Mouse (Mus musculus) adrenal gland, postnatal 14 days (tissue): ENCODE measurements around the gene Angptl6. TPM values are rescaled to one million over a fixed set of nuclear protein-coding genes. Genes with fewer than 3 reads are reported as not detected.
A peak's percentile ranks its signal among the peaks of the same experiment; 100 is the strongest.

Experiments
- DNase-seq: peaks from one replicate; pipeline ENCODE4 v3.0.0; 2021; ENCODE audit warnings: mixed read lengths
- long read RNA-seq, 2 experiments: library from polyadenylated mRNA; stranded (forward); transcript quantifications; one replicate each; pipeline ENCODE4 v2.0.0; 2021
- total RNA-seq: library from RNA; stranded (reverse); gene quantifications from 2 replicates; pipeline ENCODE4 v1.2.3, GENCODE M21; 2021

Gene Angptl6
- 3.4 and 5.3 TPM in 2 replicates for total RNA-seq
- long read RNA-seq, experiment 1, partial matches to known transcripts: 10 of 11 reads
- long read RNA-seq, experiment 1, other reads (novel, unspliced or antisense): 1 of 11 reads
- long read RNA-seq, experiment 2, partial matches to known transcripts: 9 of 12 reads
- long read RNA-seq, experiment 2, other reads (novel, unspliced or antisense): 2 of 12 reads

GRCm38 (mm10) chr9:20879097-20879792 lies at the start of gene Angptl6:
Gene Angptl6 (minus strand): TSS chr9:20879727.
- DNase-seq: no peak

GRCm38 (mm10) chr9:20923258-20923657 lies 43.7 kb upstream of the Angptl6 start:
- no peak for DNase-seq

GRCm38 (mm10) chr9:20916160-20916559 lies 36.6 kb upstream of the Angptl6 start:
- DNase-seq: peak; percentile 41

GRCm38 (mm10) chr9:20909948-20910347 lies 30.4 kb upstream of the Angptl6 start:
- no peak for DNase-seq

- no peak for DNase-seq
These were observed 22.6 kb upstream of the Angptl6 start for GRCm38 (mm10) chr9:20902174-20902491.

- peak; percentile 62 for DNase-seq
These were observed 22.1 kb upstream of the Angptl6 start for GRCm38 (mm10) chr9:20901466-20902173.

GRCm38 (mm10) chr9:20898511-20899073 lies 19.1 kb upstream of the Angptl6 start, which contains the start of gene Eif3g:
Gene Eif3g (minus strand): TSS chr9:20898623.
- DNase-seq: peak; percentile 92

GRCm38 (mm10) chr9:20897736-20898510 lies 18.4 kb upstream of the Angptl6 start:
- DNase-seq: no peak

GRCm38 (mm10) chr9:20895382-20895781 lies 15.9 kb upstream of the Angptl6 start:
- DNase-seq: no peak

- no peak for DNase-seq
These were observed 15.1 kb upstream of the Angptl6 start for GRCm38 (mm10) chr9:20894629-20895028.

GRCm38 (mm10) chr9:20893590-20894343 lies 14.2 kb upstream of the Angptl6 start:
- no peak for DNase-seq

- DNase-seq: no peak
These were observed 13.5 kb upstream of the Angptl6 start for GRCm38 (mm10) chr9:20893069-20893468.

GRCm38 (mm10) chr9:20892104-20892653 lies 12.7 kb upstream of the Angptl6 start:
- no peak for DNase-seq

- no peak for DNase-seq
These were observed 12.0 kb upstream of the Angptl6 start for GRCm38 (mm10) chr9:20891339-20892103.

- no peak for DNase-seq
These were observed 10.9 kb upstream of the Angptl6 start for GRCm38 (mm10) chr9:20890411-20890810.

- DNase-seq: no peak
These were observed 9.9 kb upstream of the Angptl6 start for GRCm38 (mm10) chr9:20889185-20890141.

- DNase-seq: peak; percentile 58
These were observed 8.8 kb upstream of the Angptl6 start for GRCm38 (mm10) chr9:20888386-20888765.

GRCm38 (mm10) chr9:20887704-20888385 lies 8.3 kb upstream of the Angptl6 start, which contains the start of gene Ppan:
Gene Ppan (plus strand): TSS chr9:20888175.
- peak; percentile 96 for DNase-seq
